Mouse (Mus musculus) right cerebral cortex, postnatal 10 days (tissue): ENCODE measurements at regions not wholly inside any gene's neighbourhood (a gene's known extent, or its start where the extent isn't known, plus 50 kb on each side); places are given as distances from the start of the nearest gene placed in this dataset.
"Not testable (repeated sequence)": the region's sequence is repeated elsewhere in the genome, so short reads cannot be mapped to it uniquely, and the experiment has no call there.

ENCODE experiments used
- DNase-seq, 2 experiments: peaks; one replicate each; pipeline ENCODE4 v3.0.0; 2021; ENCODE audit warnings: low spot score in 2 of 2

- DNase-seq: peak in 1 of 2 experiments; percentile 10
These were observed 209.5 kb downstream of the Sorl1 start for GRCm38 (mm10) chr9:41914611-41915010.

GRCm38 (mm10) chr9:41913911-41914310 is 210.2 kb downstream of the Sorl1 start:
- peak in 1 of 2 experiments; percentile 10 for DNase-seq

- DNase-seq: peak in 1 of 2 experiments; percentile 16
These were observed 211.6 kb downstream of the Sorl1 start for GRCm38 (mm10) chr9:41912482-41912881.

- DNase-seq: no peak
These were observed 223.5 kb downstream of the Sorl1 start for GRCm38 (mm10) chr9:41900606-41900974.

GRCm38 (mm10) chr9:41899766-41900605 is 224.1 kb downstream of the Sorl1 start:
- DNase-seq: no peak

GRCm38 (mm10) chr9:41895106-41895505 is 229.0 kb downstream of the Sorl1 start:
- DNase-seq: no peak

GRCm38 (mm10) chr9:41892841-41893240 is 231.3 kb downstream of the Sorl1 start:
- DNase-seq: no peak

- peak; percentile 42 to 50 for DNase-seq
These were observed 232.9 kb downstream of the Sorl1 start for GRCm38 (mm10) chr9:41891206-41891605.

- DNase-seq: peak; percentile 81 to 85
These were observed 233.6 kb downstream of the Sorl1 start for GRCm38 (mm10) chr9:41890273-41891141.

- DNase-seq: peak in 1 of 2 experiments; percentile 40
These were observed 234.4 kb downstream of the Sorl1 start for GRCm38 (mm10) chr9:41889568-41890272.

- DNase-seq: no peak
These were observed 235.4 kb downstream of the Sorl1 start for GRCm38 (mm10) chr9:41888616-41889150.

GRCm38 (mm10) chr9:41886456-41886855 is 237.6 kb downstream of the Sorl1 start:
- DNase-seq: not testable (repeated sequence)

GRCm38 (mm10) chr9:41880457-41880856 is 243.6 kb downstream of the Sorl1 start:
- no peak for DNase-seq

- DNase-seq: no peak
These were observed 245.0 kb downstream of the Sorl1 start for GRCm38 (mm10) chr9:41879080-41879479.

GRCm38 (mm10) chr9:41861136-41861535 is 263.0 kb downstream of the Sorl1 start:
- DNase-seq: no peak

- peak; percentile 84 to 85 for DNase-seq
These were observed 263.4 kb downstream of the Sorl1 start for GRCm38 (mm10) chr9:41860681-41861080.

GRCm38 (mm10) chr9:41859780-41860179 is 264.3 kb downstream of the Sorl1 start:
- peak in 1 of 2 experiments; percentile 31 for DNase-seq

- DNase-seq: no peak
These were observed 272.0 kb downstream of the Sorl1 start for GRCm38 (mm10) chr9:41852099-41852498.

- no peak for DNase-seq
These were observed 274.3 kb downstream of the Sorl1 start for GRCm38 (mm10) chr9:41849628-41850326.

- no peak for DNase-seq
These were observed 279.5 kb downstream of the Sorl1 start for GRCm38 (mm10) chr9:41844616-41845015.
